Mouse (Mus musculus) small intestine, adult 2 months (tissue): ENCODE measurements around the gene Tpm3. TPM values are rescaled to one million over a fixed set of nuclear protein-coding genes. Genes with fewer than 3 reads are reported as not detected.
"Not testable (repeated sequence)": the region's sequence is repeated elsewhere in the genome, so short reads cannot be mapped to it uniquely, and the experiment has no call there.

Experiments used
- H3K27ac ChIP-seq: fragments of 200-500 bp; 2 replicates; pipeline ENCODE4 v1.5.1; 2012; ENCODE audit warnings: low read depth, low read length, control low read depth, inconsistent platforms; ENCODE audit not compliant: insufficient read depth
- H3K27me3 ChIP-seq: fragments of 200-500 bp; 2 replicates; pipeline ENCODE4 v1.6.1; 2012; ENCODE audit warnings: mild to moderate bottlenecking, moderate library complexity, low read length, inconsistent platforms; ENCODE audit not compliant: control insufficient read depth, insufficient read depth
- H3K36me3 ChIP-seq: fragments of 200-500 bp; 2 replicates; pipeline ENCODE4 v1.6.1; 2012; ENCODE audit warnings: mild to moderate bottlenecking, low read length, control low read depth, inconsistent platforms; ENCODE audit not compliant: control insufficient read depth, insufficient read depth
- H3K4me1 ChIP-seq: fragments of 200-500 bp; 2 replicates; pipeline ENCODE4 v1.6.1; 2012; ENCODE audit warnings: low read length, inconsistent platforms, mixed read lengths; ENCODE audit not compliant: control insufficient read depth, insufficient read depth, insufficient read length
- H3K4me3 ChIP-seq: fragments of 200-500 bp; 2 replicates; pipeline ENCODE4 v1.5.1; 2012; ENCODE audit warnings: low read depth, mild to moderate bottlenecking, control low read depth, inconsistent platforms, low read length, moderate library complexity
- CTCF ChIP-seq: fragments of 200-500 bp; IDR thresholded peaks from 2 replicates; pipeline ENCODE4 v1.5.1; 2012; ENCODE audit warnings: low read depth, mild to moderate bottlenecking, control low read depth, inconsistent platforms, low read length, moderate library complexity, mixed read lengths; ENCODE audit not compliant: insufficient replicate concordance, insufficient read length; ENCODE audit errors: extremely low read depth
- POLR2A ChIP-seq: fragments of 200-500 bp; IDR thresholded peaks from 2 replicates; pipeline ENCODE4 v1.6.1; 2012; ENCODE audit warnings: low read depth, mild to moderate bottlenecking, control low read depth, inconsistent platforms, low read length, moderate library complexity
- WGBS: fragments of 180-500 bp; shearing (Covaris S2); methylation state at CpG from one replicate; pipeline ENCODE4 v1.1.7; 2018; 5-methylcytosine and 5-hydroxymethylcytosine counted together
- polyA plus RNA-seq: library from polyadenylated mRNA; depleted of rRNA; stranded (reverse); fragments of >200 nt; gene quantifications from 2 replicates; pipeline ENCODE4 v1.2.3, GENCODE M21; 2012

Gene Tpm3
- polyA plus RNA-seq, 1 experiment = 101 TPM

DNA sequence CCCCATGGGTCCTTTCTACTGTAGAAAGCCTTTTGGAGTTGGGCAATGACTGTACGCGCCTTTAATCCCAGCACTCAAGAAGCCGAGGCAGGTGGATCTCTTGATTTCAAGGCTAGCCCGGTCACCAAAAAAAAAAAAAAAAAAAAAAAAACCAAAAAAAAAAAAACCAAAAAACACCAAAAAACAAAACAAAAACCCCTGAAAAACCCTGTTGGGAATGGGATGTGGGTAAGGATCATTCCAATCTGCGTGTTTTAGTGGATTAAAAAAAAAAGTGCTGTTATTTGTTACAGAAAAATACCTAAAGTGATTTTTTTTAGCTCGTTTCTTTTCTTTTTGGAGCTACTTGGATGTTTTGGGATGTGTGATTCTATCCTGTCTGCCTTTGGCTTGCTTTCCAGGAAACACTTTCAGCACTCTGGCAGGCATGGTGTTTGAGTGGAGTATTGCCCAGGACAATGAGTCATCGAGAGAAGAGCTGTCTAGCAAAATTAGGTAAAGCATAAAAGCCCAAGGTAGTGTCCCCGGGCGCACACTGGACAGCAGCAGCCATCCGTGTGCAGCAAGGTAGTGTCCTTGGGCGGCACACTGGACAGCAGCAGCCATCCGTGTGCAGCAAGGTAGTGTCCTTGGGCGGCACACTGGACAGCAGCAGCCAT, 45.8 kb downstream of the Tpm3 start:
- H3K4me3 ChIP-seq = no peak overlapping the region
- H3K27me3 ChIP-seq = no peaks in the 10 kb centered on the region
- H3K4me1 ChIP-seq = no peaks in the 10 kb centered on the region
- 76% methylated on average over 13 of the region's 13 CpGs for WGBS
- no peak overlapping the region for H3K27ac ChIP-seq
- no peak for TF ChIP-seq POLR2A
- TF ChIP-seq CTCF = no peak
- H3K36me3 ChIP-seq = no peaks in the 10 kb centered on the region

- not testable (repeated sequence) for H3K27ac ChIP-seq, H3K4me1 ChIP-seq, H3K36me3 ChIP-seq, H3K4me3 ChIP-seq, H3K27me3 ChIP-seq
- 83% methylated on average over 5 of the region's 5 CpGs for WGBS
Measured at GRCm38 (mm10) chr3:90122036-90122435, 49.6 kb downstream of the Tpm3 start.

- Histone ChIP-seq H3K36me3 (no peaks in the 10 kb centered on the region), H3K27me3 (no peaks in the 10 kb centered on the region), H3K27ac (no peak overlapping the region), H3K4me3 (no peak overlapping the region), H3K4me1 (no peaks in the 10 kb centered on the region)
- WGBS = 51% methylated on average over 5 of the region's 5 CpGs
- TF ChIP-seq CTCF = no peak
- no peak for TF ChIP-seq POLR2A
Measured at GRCm38 (mm10) chr3:90125710-90126109, 53.3 kb downstream of the Tpm3 start.

DNA sequence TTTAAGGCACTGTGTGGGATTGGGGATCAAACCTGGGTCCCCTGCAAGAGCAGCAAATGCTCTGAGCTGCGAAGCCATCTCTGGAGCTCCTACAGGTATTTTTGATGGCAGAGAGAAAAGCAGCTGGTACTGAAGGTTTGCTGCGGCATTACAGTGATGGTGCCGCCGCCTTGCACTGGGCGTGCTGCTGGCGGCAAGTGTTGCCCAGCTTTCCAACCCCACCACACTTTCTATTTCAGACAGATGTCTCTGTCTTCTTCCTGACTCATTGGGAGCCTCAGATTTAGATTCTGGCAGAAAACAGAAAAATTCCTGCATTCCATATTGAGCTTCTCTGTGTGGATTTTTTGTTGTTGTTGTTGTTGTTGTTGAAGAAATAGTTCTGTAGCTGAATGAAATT, 55.4 kb downstream of the Tpm3 start:
- H3K27ac ChIP-seq = no peak overlapping the region

GRCm38 (mm10) chr3:90132745-90133144, 60.3 kb downstream of the Tpm3 start:
- no peaks in the 10 kb centered on the region for H3K36me3 ChIP-seq
- TF ChIP-seq CTCF = no peak
- no peak for TF ChIP-seq POLR2A
- no peak overlapping the region for H3K4me3 ChIP-seq
- H3K27ac ChIP-seq = no peak overlapping the region
- H3K27me3 ChIP-seq = no peaks in the 10 kb centered on the region
- 73% methylated on average over 3 of the region's 3 CpGs for WGBS
- no peaks in the 10 kb centered on the region for H3K4me1 ChIP-seq

More for the DNA sequence above, 55.4 kb downstream of the Tpm3 start:
- no peaks in the 10 kb centered on the region for H3K36me3 ChIP-seq
- H3K27me3 ChIP-seq = no peaks in the 10 kb centered on the region
- 95% methylated on average over 6 of the region's 6 CpGs for WGBS
- H3K4me1 ChIP-seq = no peaks in the 10 kb centered on the region
- no peak overlapping the region for H3K4me3 ChIP-seq
- TF ChIP-seq POLR2A (no peak), CTCF (no peak)

- Histone ChIP-seq H3K4me3 (no peak overlapping the region), H3K4me1 (no peaks in the 10 kb centered on the region), H3K27ac (no peak overlapping the region), H3K36me3 (no peaks in the 10 kb centered on the region), H3K27me3 (no peaks in the 10 kb centered on the region)
- 95% methylated on average over 1 of the region's 1 CpGs for WGBS
- TF ChIP-seq CTCF (no peak), POLR2A (no peak)
Measured at GRCm38 (mm10) chr3:90133331-90133730, 60.9 kb downstream of the Tpm3 start.

DNA sequence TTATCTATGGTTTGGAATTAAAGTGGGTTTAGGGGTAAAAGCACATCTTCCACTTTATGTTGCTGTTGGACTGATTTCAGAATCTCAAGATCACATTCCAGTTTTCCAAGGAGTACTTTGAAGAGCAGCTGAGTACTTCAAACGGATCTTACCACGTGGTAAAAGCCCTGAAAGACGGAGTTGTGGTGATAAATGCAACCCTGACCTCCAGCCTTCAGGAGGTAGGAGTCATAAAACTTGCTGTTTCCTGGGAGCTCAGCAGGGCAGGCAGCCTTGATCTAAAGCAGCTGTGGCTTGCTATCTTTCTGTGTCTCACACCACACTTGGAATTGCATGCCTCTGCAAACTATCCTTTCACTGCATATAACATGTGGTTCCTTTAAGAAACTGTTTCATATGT, 62.0 kb downstream of the Tpm3 start:
- WGBS = 19% methylated on average over 3 of the region's 3 CpGs
- no peak for TF ChIP-seq CTCF
- no peak for TF ChIP-seq POLR2A
- Histone ChIP-seq H3K27me3 (no peaks in the 10 kb centered on the region), H3K36me3 (no peaks in the 10 kb centered on the region), H3K4me3 (no peak overlapping the region), H3K4me1 (no peaks in the 10 kb centered on the region), H3K27ac (no peak overlapping the region)
